Mouse (Mus musculus): ENCODE results near the gene Plxnb2. TPM values are rescaled to one million over a fixed set of nuclear protein-coding genes. Genes with fewer than 3 reads are reported as not detected.
A peak's percentile ranks its signal among the peaks of the same experiment; 100 is the strongest.

Gene Plxnb2
- polyA plus RNA-seq, 2 experiments, result 170 to 212 TPM

DNA sequence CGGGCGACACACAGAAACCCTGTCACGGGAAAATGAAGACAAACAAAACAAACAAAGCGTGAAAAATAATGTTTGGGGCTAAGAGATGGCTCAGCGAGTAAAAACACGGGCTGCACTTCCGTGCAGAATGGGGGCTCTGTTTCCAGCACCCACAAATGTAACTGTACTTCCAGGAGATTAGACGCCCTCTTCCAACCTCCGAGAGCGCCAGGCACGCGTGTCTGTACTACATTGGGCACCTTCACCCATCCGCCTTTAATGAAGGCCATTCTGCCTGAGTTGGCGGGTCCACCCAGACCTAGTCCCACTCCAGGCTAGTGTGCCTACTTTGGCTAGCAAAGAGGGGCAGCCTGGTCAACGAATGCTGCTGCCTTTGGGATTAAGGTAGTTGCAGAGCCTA, 16.5 kb upstream of the Plxnb2 start:
- 72% methylated on average over 15 of the region's 15 CpGs for WGBS
- Histone ChIP-seq H3K4me3 (replicated peaks; ENCODE audit: low read length) (peak overlapping the region; percentile 88), H3K27ac (replicated peaks; ENCODE audit: low read depth, low read length) (peak overlapping the region; percentile 79), H3K9ac (ENCODE audit: low read depth, low read length, severe bottlenecking) (peak overlapping the region; percentile 98), H3K36me3 (ENCODE audit: control insufficient read depth, insufficient read depth, low read length) (no peaks in the 10 kb centered on the region), H3K4me1 (ENCODE audit: control insufficient read depth, insufficient read depth, low read length) (peaks cover 16% of the 10 kb centered on the region), H3K27me3 (ENCODE audit: control insufficient read depth, insufficient read depth, low read length) (no peaks in the 10 kb centered on the region), H3K4me2 (replicated peaks; ENCODE audit: low read depth, low read length, severe bottlenecking) (peak overlapping the region; percentile 70), H3K9me3 (ENCODE audit: control insufficient read depth, low read length) (no peaks in the 10 kb centered on the region)
- no peak for TF ChIP-seq POLR2A (IDR thresholded peaks at IDR 0.05; ENCODE audit: borderline replicate concordance, extremely low read depth, insufficient read depth, insufficient read length)
- ATAC-seq (ENCODE audit: low FRiP score, low read depth), result no peak
- DNase-seq (ENCODE audit: low spot score), result no peak

DNA sequence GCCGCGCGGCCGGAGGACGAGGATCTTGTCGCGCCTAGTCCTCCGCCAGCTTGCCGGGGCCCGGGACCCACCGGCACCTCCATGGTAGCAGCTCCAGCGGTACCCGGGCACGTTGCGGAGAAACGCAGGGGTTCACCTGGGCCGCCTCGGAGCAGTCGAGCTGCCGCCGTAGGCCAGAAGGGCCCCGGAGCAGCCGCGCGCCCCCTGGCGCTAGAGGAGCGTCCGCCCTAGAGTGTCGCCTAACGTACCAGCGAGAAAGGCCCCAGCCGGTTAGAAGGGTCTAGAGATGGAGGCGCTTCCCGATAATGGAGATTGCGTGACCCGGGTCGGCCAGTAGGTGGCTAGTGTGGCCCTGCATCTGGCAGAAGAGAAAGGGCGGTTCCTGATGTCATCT, 15.7 kb upstream of the Plxnb2 start, which contains the start of gene Dennd6b:
Gene Dennd6b (minus strand): TSS at position 184 of the 394 bp plus-strand sequence.
- 2% methylated on average over 35 of the region's 38 CpGs for WGBS
- Histone ChIP-seq H3K9ac (ENCODE audit: low read depth, low read length, severe bottlenecking) (peak within 1 kb of the TSS; percentile 98), H3K27ac (replicated peaks; ENCODE audit: low read depth, low read length) (peak within 1 kb of the TSS; percentile 98), H3K9me3 (ENCODE audit: control insufficient read depth, low read length) (no peaks in the 10 kb centered on the region), H3K4me3 (replicated peaks; ENCODE audit: low read length) (peak within 1 kb of the TSS; percentile 88), H3K27me3 (ENCODE audit: control insufficient read depth, insufficient read depth, low read length) (no peaks in the 10 kb centered on the region), H3K4me2 (replicated peaks; ENCODE audit: low read depth, low read length, severe bottlenecking) (peak within 1 kb of the TSS; percentile 70), H3K36me3 (ENCODE audit: control insufficient read depth, insufficient read depth, low read length) (0 out of 2 replicates have a peak, but pooled peaks cover 3% of the 10 kb centered on the region), H3K4me1 (ENCODE audit: control insufficient read depth, insufficient read depth, low read length) (peaks cover 16% of the 10 kb centered on the region)
- DNase-seq (ENCODE audit: low spot score) (peak; percentile 97), ATAC-seq (ENCODE audit: low FRiP score, low read depth) (peak; percentile 97)
- peak; percentile 13; the same call in 1 of the 2 replicates for TF ChIP-seq POLR2A (IDR thresholded peaks at IDR 0.05; ENCODE audit: borderline replicate concordance, extremely low read depth, insufficient read depth, insufficient read length)

DNA sequence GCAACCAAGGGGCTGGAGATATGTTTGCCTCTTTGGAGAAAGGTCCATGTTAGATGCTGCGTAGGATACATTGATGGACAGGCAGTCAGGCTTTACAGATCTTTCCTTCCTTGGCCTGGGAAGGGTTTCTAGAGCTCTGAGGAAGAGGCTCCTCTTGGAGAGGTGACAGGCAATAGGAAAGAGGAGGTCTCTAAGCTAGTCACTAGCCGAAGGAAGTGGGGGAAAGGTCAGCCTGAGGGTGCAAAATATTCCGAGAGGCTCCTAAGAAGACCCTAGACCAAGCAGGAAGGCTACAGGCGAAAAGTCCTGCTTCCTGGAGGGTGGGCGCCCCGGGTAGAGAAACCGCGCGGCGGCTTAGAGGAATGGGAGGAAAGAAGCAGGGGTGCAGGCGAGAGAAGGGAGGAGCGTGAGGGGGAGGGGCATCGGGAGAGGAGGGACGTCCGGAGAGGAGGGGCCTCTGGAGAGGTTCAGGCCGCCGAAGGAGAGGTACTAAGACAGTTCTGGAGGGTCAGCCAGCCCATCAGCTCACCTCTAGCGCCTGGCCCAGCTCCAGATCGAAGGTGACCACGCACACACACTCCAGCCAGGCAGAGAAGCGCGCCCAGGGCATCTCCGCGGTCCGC, 15.2 kb upstream of the Plxnb2 start:
- Histone ChIP-seq H3K4me2 (replicated peaks; ENCODE audit: low read depth, low read length, severe bottlenecking) (peak overlapping the region; percentile 70), H3K9ac (ENCODE audit: low read depth, low read length, severe bottlenecking) (peak overlapping the region; percentile 98), H3K27me3 (ENCODE audit: control insufficient read depth, insufficient read depth, low read length) (no peaks in the 10 kb centered on the region), H3K36me3 (ENCODE audit: control insufficient read depth, insufficient read depth, low read length) (0 out of 2 replicates have a peak, but pooled peaks cover 3% of the 10 kb centered on the region), H3K4me1 (ENCODE audit: control insufficient read depth, insufficient read depth, low read length) (peaks cover 16% of the 10 kb centered on the region), H3K9me3 (ENCODE audit: control insufficient read depth, low read length) (no peaks in the 10 kb centered on the region), H3K27ac (replicated peaks; ENCODE audit: low read depth, low read length) (peak overlapping the region; percentile 98), H3K4me3 (replicated peaks; ENCODE audit: low read length) (peak overlapping the region; percentile 88)
- ATAC-seq (ENCODE audit: low FRiP score, low read depth) (peak; percentile 93), DNase-seq (ENCODE audit: low spot score) (peak; percentile 90)
- TF ChIP-seq POLR2A (IDR thresholded peaks at IDR 0.05; ENCODE audit: borderline replicate concordance, extremely low read depth, insufficient read depth, insufficient read length), result 0 out of 2 replicates have a peak, but pooled peaks have one; percentile 33
- WGBS, result 2% methylated on average over 23 of the region's 25 CpGs

DNA sequence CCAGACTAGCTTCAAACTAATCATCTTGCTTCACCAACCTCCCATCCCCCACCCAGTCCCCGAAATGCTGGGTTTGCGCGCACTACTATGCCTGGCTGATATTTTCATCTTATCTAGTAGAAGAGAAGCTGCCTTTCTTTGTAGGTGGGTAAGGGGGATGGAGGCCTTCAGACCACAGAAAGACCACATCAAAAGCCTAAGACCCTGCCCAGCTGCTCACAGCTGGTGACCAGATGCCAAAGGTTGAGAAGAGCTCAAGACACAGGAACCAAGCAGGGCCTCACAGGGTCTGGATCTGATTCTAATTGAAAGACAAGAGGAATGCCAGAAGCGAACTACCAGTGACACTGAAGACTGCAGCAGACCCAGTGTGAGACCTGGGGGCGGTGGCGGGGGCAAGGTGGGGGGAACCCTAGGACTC, 14.7 kb upstream of the Plxnb2 start:
- DNase-seq (ENCODE audit: low spot score) (no peak), ATAC-seq (ENCODE audit: low FRiP score, low read depth) (no peak)
- H3K4me1 ChIP-seq (ENCODE audit: control insufficient read depth, insufficient read depth, low read length), result peaks cover 16% of the 10 kb centered on the region
- peak overlapping the region; percentile 98 for H3K9ac ChIP-seq (ENCODE audit: low read depth, low read length, severe bottlenecking)
- H3K27ac ChIP-seq (replicated peaks; ENCODE audit: low read depth, low read length), result peak overlapping the region; percentile 98
- WGBS, result 11% methylated on average over 6 of the region's 6 CpGs
- H3K9me3 ChIP-seq (ENCODE audit: control insufficient read depth, low read length), result no peaks in the 10 kb centered on the region
- peak overlapping the region; percentile 88 for H3K4me3 ChIP-seq (replicated peaks; ENCODE audit: low read length)
- 0 out of 2 replicates have a peak, but pooled peaks cover 3% of the 10 kb centered on the region for H3K36me3 ChIP-seq (ENCODE audit: control insufficient read depth, insufficient read depth, low read length)
- peak overlapping the region; percentile 70 for H3K4me2 ChIP-seq (replicated peaks; ENCODE audit: low read depth, low read length, severe bottlenecking)
- H3K27me3 ChIP-seq (ENCODE audit: control insufficient read depth, insufficient read depth, low read length), result no peaks in the 10 kb centered on the region
- no peak for TF ChIP-seq POLR2A (IDR thresholded peaks at IDR 0.05; ENCODE audit: borderline replicate concordance, extremely low read depth, insufficient read depth, insufficient read length)

DNA sequence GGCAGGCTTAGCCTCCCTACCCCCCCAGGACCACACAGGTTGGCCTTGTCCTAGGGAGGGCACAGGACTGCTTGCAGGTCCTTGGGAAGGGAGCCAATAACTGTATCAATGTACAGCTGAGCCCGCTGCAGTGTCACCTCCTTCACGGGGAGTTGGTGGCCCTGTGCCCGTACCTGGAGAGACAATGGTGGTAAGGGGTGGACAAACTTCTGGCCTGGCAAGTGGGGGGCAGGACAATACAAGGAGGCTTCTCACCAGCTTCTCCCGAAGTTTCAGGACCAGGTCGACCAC, 4.3 kb upstream of the Plxnb2 start:
- H3K9ac ChIP-seq (ENCODE audit: low read depth, low read length, severe bottlenecking), result no peak overlapping the region
- no peaks in the 10 kb centered on the region for H3K9me3 ChIP-seq (ENCODE audit: control insufficient read depth, low read length)
- ATAC-seq (ENCODE audit: low FRiP score, low read depth) (no peak), DNase-seq (ENCODE audit: low spot score) (no peak)
- H3K36me3 ChIP-seq (ENCODE audit: control insufficient read depth, insufficient read depth, low read length), result peaks cover 16% of the 10 kb centered on the region
- no peaks in the 10 kb centered on the region for H3K27me3 ChIP-seq (ENCODE audit: control insufficient read depth, insufficient read depth, low read length)
- H3K4me1 ChIP-seq (ENCODE audit: control insufficient read depth, insufficient read depth, low read length), result peaks cover 8% of the 10 kb centered on the region
- H3K4me2 ChIP-seq (replicated peaks; ENCODE audit: low read depth, low read length, severe bottlenecking), result no peak overlapping the region
- 82% methylated on average over 5 of the region's 5 CpGs for WGBS
- H3K4me3 ChIP-seq (replicated peaks; ENCODE audit: low read length), result no peak overlapping the region
- no peak overlapping the region for H3K27ac ChIP-seq (replicated peaks; ENCODE audit: low read depth, low read length)
- no peak for TF ChIP-seq POLR2A (IDR thresholded peaks at IDR 0.05; ENCODE audit: borderline replicate concordance, extremely low read depth, insufficient read depth, insufficient read length)
